Mouse (Mus musculus) E14TG2a.4 (cell line): Measurements from ENCODE around the gene Zbed4.

Experiments
- CTCF ChIP-seq: conservative IDR thresholded peaks from 2 replicates; pipeline ENCODE4 v1.5.1; 2014; ENCODE audit warnings: low read length
- NANOG ChIP-seq: IDR thresholded peaks from 2 replicates; pipeline ENCODE4 v1.6.1; 2014; ENCODE audit warnings: borderline replicate concordance, low read length, mixed read lengths

GRCm38 (mm10) chr15:88702501-88702900, 49.0 kb upstream of the Zbed4 start:
- no peak for TF ChIP-seq CTCF
- no peak for TF ChIP-seq NANOG
